Mouse (Mus musculus) hindbrain, postnatal 0 days (tissue): ENCODE measurements around the gene Igll1. TPM values are rescaled to one million over a fixed set of nuclear protein-coding genes. Genes with fewer than 3 reads are reported as not detected.

ENCODE experiments used
- ATAC-seq: fragments of 200-750 bp; cut with Nextera tagmentation; 2 replicates; pipeline ENCODE4 v1.8.0; 2017; ENCODE audit warnings: mild to moderate bottlenecking, moderate TSS enrichment, moderate library complexity
- DNase-seq: peaks from one replicate; pipeline ENCODE4 v3.0.0-alpha.2; 2015; ENCODE audit warnings: low spot score
- H3K27ac ChIP-seq: fragments of 300-500 bp; sonication (generic); 2 replicates; pipeline ENCODE4 v1.5.1; 2014; ENCODE audit warnings: mild to moderate bottlenecking
- H3K27me3 ChIP-seq: fragments of 300-500 bp; sonication (generic); 2 replicates; pipeline ENCODE4 v1.6.1; 2014; ENCODE audit warnings: low read length, mixed read lengths; ENCODE audit not compliant: insufficient read depth
- H3K36me3 ChIP-seq: fragments of 300-500 bp; sonication (generic); 2 replicates; pipeline ENCODE4 v1.6.1; 2014; ENCODE audit warnings: low read length, mixed read lengths; ENCODE audit not compliant: insufficient read depth
- H3K4me1 ChIP-seq: fragments of 300-500 bp; sonication (generic); 2 replicates; pipeline ENCODE4 v1.6.1; 2014; ENCODE audit warnings: antibody characterized with exemption, low read length, mixed read lengths; ENCODE audit not compliant: insufficient read depth
- H3K4me2 ChIP-seq: fragments of 300-500 bp; sonication (generic); 2 replicates; pipeline ENCODE4 v1.6.1; 2014; ENCODE audit warnings: low read depth, mild to moderate bottlenecking, low read length, moderate library complexity, mixed read lengths
- H3K4me3 ChIP-seq: fragments of 300-500 bp; sonication (generic); 2 replicates; pipeline ENCODE4 v1.5.1; 2014; ENCODE audit warnings: low read length
- H3K9ac ChIP-seq: fragments of 300-500 bp; sonication (generic); replicated peaks from 2 replicates; pipeline ENCODE4 v1.6.1; 2014; ENCODE audit warnings: mild to moderate bottlenecking, low read length, moderate library complexity, mixed read lengths
- H3K9me3 ChIP-seq: fragments of 300-500 bp; sonication (generic); 2 replicates; pipeline ENCODE4 v1.6.1; 2016; ENCODE audit warnings: low read length, mixed read lengths
- CTCF ChIP-seq: IDR thresholded peaks from 2 replicates; pipeline ENCODE4 v1.5.1; 2016; ENCODE audit warnings: antibody characterized with exemption, control low read depth, low read depth
- WGBS: fragments of 180-500 bp; shearing (Covaris S2); extraction: QIAGEN DNeasy Blood & Tissue Kit; methylation state at CpG from one replicate; pipeline ENCODE4 v1.1.7; 2014; 5-methylcytosine and 5-hydroxymethylcytosine counted together
- polyA plus RNA-seq: library from polyadenylated mRNA; unstranded; fragments of >200 nt; fragmentation: Nextera tagmentation; extraction: Ambion mirVana; gene quantifications from 2 replicates; pipeline ENCODE4 v1.2.1, GENCODE M21; 2015
- total RNA-seq: library from RNA; depleted of rRNA; stranded (reverse); fragments of >200 nt; gene quantifications from 2 replicates; pipeline ENCODE4 v1.2.3, GENCODE M21; 2014; rRNA removed

The Igll1 gene
- total RNA-seq: not detected in 2 replicates
- not detected in 2 replicates for polyA plus RNA-seq

GRCm38 (mm10) chr16:16863978-16864377 is at the start of gene Igll1:
TSS of gene Igll1 (minus strand) at chr16:16863985.
- WGBS: 72% methylated on average over 2 of the region's 2 CpGs
- no peak for TF ChIP-seq CTCF

GRCm38 (mm10) chr16:16913440-16913839 is 49.7 kb upstream of the Igll1 start:
- TF ChIP-seq CTCF: no peak
- Histone ChIP-seq H3K27me3 (no peaks in the 10 kb centered on the region), H3K36me3 (peaks cover 59% of the 10 kb centered on the region), H3K9ac (no peak overlapping the region), H3K27ac (no peak overlapping the region), H3K9me3 (no peaks in the 10 kb centered on the region), H3K4me2 (no peak overlapping the region), H3K4me3 (no peak overlapping the region), H3K4me1 (no peaks in the 10 kb centered on the region)
- 68% methylated on average over 1 of the region's 1 CpGs for WGBS
- no peak for DNase-seq
- no peak for ATAC-seq

More at GRCm38 (mm10) chr16:16863978-16864377, at the start of gene Igll1:
- H3K27ac ChIP-seq: no peak within 1 kb of the TSS
- no peaks in the 10 kb centered on the region for H3K4me1 ChIP-seq
- no peaks in the 10 kb centered on the region for H3K36me3 ChIP-seq
- H3K9ac ChIP-seq: no peak within 1 kb of the TSS
- no peaks in the 10 kb centered on the region for H3K27me3 ChIP-seq
- no peaks in the 10 kb centered on the region for H3K9me3 ChIP-seq
- DNase-seq: no peak
- H3K4me3 ChIP-seq: no peak within 1 kb of the TSS
- H3K4me2 ChIP-seq: no peak within 1 kb of the TSS
- ATAC-seq: no peak

- Histone ChIP-seq H3K27ac (peak overlapping the region; percentile 65), H3K4me2 (no peak overlapping the region), H3K27me3 (no peaks in the 10 kb centered on the region), H3K4me3 (no peak overlapping the region), H3K36me3 (peaks cover 48% of the 10 kb centered on the region), H3K9ac (no peak overlapping the region), H3K9me3 (no peaks in the 10 kb centered on the region), H3K4me1 (no peaks in the 10 kb centered on the region)
- peak; percentile 96 for TF ChIP-seq CTCF
- DNase-seq (peak; percentile 91), ATAC-seq (peak; percentile 93)
- WGBS: 23% methylated on average over 13 of the region's 13 CpGs
Measured at GRCm38 (mm10) chr16:16911641-16912597, 48.1 kb upstream of the Igll1 start.

GRCm38 (mm10) chr16:16907799-16908198 is 44.0 kb upstream of the Igll1 start:
- DNase-seq (no peak), ATAC-seq (no peak)
- H3K27me3 ChIP-seq: no peaks in the 10 kb centered on the region
- no peak overlapping the region for H3K4me2 ChIP-seq
- H3K9me3 ChIP-seq: no peaks in the 10 kb centered on the region
- 70% methylated on average over 6 of the region's 6 CpGs for WGBS
- H3K27ac ChIP-seq: no peak overlapping the region
- TF ChIP-seq CTCF: no peak
- no peak overlapping the region for H3K9ac ChIP-seq
- no peak overlapping the region for H3K4me3 ChIP-seq
- H3K4me1 ChIP-seq: no peaks in the 10 kb centered on the region
- peaks cover 49% of the 10 kb centered on the region for H3K36me3 ChIP-seq

- Histone ChIP-seq H3K4me1 (no peaks in the 10 kb centered on the region), H3K4me2 (no peak overlapping the region), H3K27ac (no peak overlapping the region), H3K9me3 (no peaks in the 10 kb centered on the region), H3K9ac (no peak overlapping the region), H3K27me3 (no peaks in the 10 kb centered on the region), H3K4me3 (no peak overlapping the region), H3K36me3 (peaks cover 29% of the 10 kb centered on the region)
- ATAC-seq (no peak), DNase-seq (no peak)
- 83% methylated on average over 5 of the region's 5 CpGs for WGBS
- TF ChIP-seq CTCF: no peak
Measured at GRCm38 (mm10) chr16:16903188-16903587, 39.4 kb upstream of the Igll1 start.

GRCm38 (mm10) chr16:16902329-16902728 is 38.5 kb upstream of the Igll1 start:
- Histone ChIP-seq H3K4me3 (no peak overlapping the region), H3K27me3 (no peaks in the 10 kb centered on the region), H3K9me3 (no peaks in the 10 kb centered on the region), H3K36me3 (peaks cover 29% of the 10 kb centered on the region), H3K4me2 (no peak overlapping the region), H3K4me1 (peaks cover 6% of the 10 kb centered on the region; the same call in 1 of the 2 replicates), H3K9ac (no peak overlapping the region), H3K27ac (no peak overlapping the region)
- WGBS: 89% methylated on average over 4 of the region's 4 CpGs
- no peak for DNase-seq
- no peak for ATAC-seq
- no peak for TF ChIP-seq CTCF
